Mouse (Mus musculus) embryonic fibroblast, embryonic 13.5 days (primary cell): ENCODE data around the gene Picalm.

Experiments used
- CTCF ChIP-seq: IDR thresholded peaks from 2 replicates; pipeline ENCODE4 v1.5.1; 2011; ENCODE audit warnings: mild to moderate bottlenecking, control low read depth, low read length, moderate library complexity, borderline replicate concordance; ENCODE audit not compliant: insufficient read depth
- POLR2A ChIP-seq: IDR thresholded peaks from 2 replicates; pipeline ENCODE4 v1.6.1; 2011; ENCODE audit warnings: low read depth, mild to moderate bottlenecking, control low read depth, low read length, moderate library complexity

DNA sequence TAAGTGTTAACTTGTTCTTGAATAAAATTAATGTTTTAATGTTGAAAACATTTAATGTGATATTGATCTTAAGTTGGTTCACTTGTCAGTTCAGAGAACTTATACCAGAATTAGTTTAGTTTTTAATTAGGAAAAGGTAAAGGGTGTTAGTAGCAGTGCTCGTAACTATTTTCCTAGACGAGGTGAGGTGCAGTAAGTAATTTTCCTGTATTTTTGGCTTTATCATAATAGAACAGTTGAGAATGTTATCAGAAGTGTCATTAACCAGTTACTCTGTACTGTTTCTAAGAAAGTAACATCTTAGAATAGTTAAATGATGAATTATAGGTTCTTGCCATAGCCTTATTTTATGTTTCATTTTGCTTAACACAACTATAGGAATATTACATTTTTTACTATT is 15.0 kb downstream of the Picalm start:
- TF ChIP-seq CTCF (no peak), POLR2A (no peak)
